Mouse (Mus musculus): ENCODE results near the gene Med15. TPM values are rescaled to one million over a fixed set of nuclear protein-coding genes. Genes with fewer than 3 reads are reported as not detected.

Gene Med15
- polyA plus RNA-seq, 1 experiment, result 86.1 TPM

DNA sequence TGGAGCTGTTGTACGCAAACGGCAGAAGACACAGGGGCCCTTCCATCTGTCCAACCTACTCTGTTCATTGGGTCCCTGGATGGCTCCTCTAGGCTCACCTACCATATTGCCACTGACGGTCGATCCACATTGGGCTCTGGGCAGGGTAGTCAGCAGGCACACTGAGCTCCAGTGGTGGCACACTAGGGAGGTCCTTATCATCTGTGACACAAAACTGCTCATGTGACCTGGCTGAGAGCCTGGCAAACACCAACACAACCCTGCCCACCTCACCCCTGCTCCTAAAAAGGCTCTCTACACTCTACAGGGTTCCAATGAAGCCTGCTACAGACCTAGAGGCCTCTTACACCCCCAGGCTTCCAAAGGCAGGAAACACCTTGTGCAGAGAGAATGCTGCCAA is 80.1 kb downstream of the Med15 start:
- H3K4me3 ChIP-seq (ENCODE audit: control insufficient read depth, low read depth, low read length), result no peak overlapping the region
- no peaks in the 10 kb centered on the region for H3K4me1 ChIP-seq (ENCODE audit: control insufficient read depth, insufficient read depth, low read length)
- H3K36me3 ChIP-seq (ENCODE audit: control insufficient read depth, insufficient read depth, low read length), result no peaks in the 10 kb centered on the region
- H3K27me3 ChIP-seq (ENCODE audit: control insufficient read depth, insufficient read depth, low read length), result no peaks in the 10 kb centered on the region
- no peak for TF ChIP-seq POLR2A (IDR thresholded peaks at IDR 0.05; ENCODE audit: control insufficient read depth, low read depth, low read length)
- TF ChIP-seq CTCF (IDR thresholded peaks at IDR 0.05; ENCODE audit: control insufficient read depth, insufficient read depth, insufficient replicate concordance, low read depth, low read length), result no peak
- no peak overlapping the region for H3K27ac ChIP-seq (ENCODE audit: control insufficient read depth, insufficient read depth, low read depth, low read length)

DNA sequence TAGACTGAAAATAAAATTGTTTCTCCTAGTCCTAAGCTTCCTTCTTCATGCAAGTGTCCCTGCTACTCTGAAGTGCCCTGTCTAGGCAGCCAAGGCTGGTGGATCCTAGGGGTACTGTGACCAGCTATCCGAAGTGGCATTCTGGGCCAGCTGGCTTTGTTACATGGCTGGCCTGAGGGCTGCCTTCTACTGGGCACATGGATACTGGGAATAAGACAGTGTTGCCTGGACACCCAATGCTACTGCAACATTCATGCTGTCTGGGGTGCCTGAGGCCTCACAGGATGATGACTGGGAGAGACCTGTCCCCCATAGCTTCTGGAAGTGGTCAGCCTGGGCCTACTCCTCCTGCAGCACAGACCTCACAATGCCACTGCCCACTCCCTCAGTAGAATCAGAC is 82.0 kb downstream of the Med15 start:
- no peaks in the 10 kb centered on the region for H3K27me3 ChIP-seq (ENCODE audit: control insufficient read depth, insufficient read depth, low read length)
- no peaks in the 10 kb centered on the region; the same call in 1 of the 2 replicates for H3K36me3 ChIP-seq (ENCODE audit: control insufficient read depth, insufficient read depth, low read length)
- peaks cover 5% of the 10 kb centered on the region for H3K4me1 ChIP-seq (ENCODE audit: control insufficient read depth, insufficient read depth, low read length)
- TF ChIP-seq POLR2A (IDR thresholded peaks at IDR 0.05; ENCODE audit: control insufficient read depth, low read depth, low read length) (no peak), CTCF (IDR thresholded peaks at IDR 0.05; ENCODE audit: control insufficient read depth, insufficient read depth, insufficient replicate concordance, low read depth, low read length) (no peak)
- H3K27ac ChIP-seq (ENCODE audit: control insufficient read depth, insufficient read depth, low read depth, low read length), result no peak overlapping the region
- no peak overlapping the region for H3K4me3 ChIP-seq (ENCODE audit: control insufficient read depth, low read depth, low read length)

- TF ChIP-seq POLR2A (IDR thresholded peaks at IDR 0.05; ENCODE audit: control insufficient read depth, low read depth, low read length), result no peak
- no peak for TF ChIP-seq CTCF (IDR thresholded peaks at IDR 0.05; ENCODE audit: control insufficient read depth, insufficient read depth, insufficient replicate concordance, low read depth, low read length)
- H3K4me1 ChIP-seq (ENCODE audit: control insufficient read depth, insufficient read depth, low read length), result peaks cover 5% of the 10 kb centered on the region
- H3K36me3 ChIP-seq (ENCODE audit: control insufficient read depth, insufficient read depth, low read length), result no peaks in the 10 kb centered on the region; the same call in 1 of the 2 replicates
- no peak overlapping the region for H3K27ac ChIP-seq (ENCODE audit: control insufficient read depth, insufficient read depth, low read depth, low read length)
- no peaks in the 10 kb centered on the region for H3K27me3 ChIP-seq (ENCODE audit: control insufficient read depth, insufficient read depth, low read length)
- no peak overlapping the region for H3K4me3 ChIP-seq (ENCODE audit: control insufficient read depth, low read depth, low read length)
Observed at GRCm38 (mm10) chr16:17649925-17650605, 82.6 kb downstream of the Med15 start.

DNA sequence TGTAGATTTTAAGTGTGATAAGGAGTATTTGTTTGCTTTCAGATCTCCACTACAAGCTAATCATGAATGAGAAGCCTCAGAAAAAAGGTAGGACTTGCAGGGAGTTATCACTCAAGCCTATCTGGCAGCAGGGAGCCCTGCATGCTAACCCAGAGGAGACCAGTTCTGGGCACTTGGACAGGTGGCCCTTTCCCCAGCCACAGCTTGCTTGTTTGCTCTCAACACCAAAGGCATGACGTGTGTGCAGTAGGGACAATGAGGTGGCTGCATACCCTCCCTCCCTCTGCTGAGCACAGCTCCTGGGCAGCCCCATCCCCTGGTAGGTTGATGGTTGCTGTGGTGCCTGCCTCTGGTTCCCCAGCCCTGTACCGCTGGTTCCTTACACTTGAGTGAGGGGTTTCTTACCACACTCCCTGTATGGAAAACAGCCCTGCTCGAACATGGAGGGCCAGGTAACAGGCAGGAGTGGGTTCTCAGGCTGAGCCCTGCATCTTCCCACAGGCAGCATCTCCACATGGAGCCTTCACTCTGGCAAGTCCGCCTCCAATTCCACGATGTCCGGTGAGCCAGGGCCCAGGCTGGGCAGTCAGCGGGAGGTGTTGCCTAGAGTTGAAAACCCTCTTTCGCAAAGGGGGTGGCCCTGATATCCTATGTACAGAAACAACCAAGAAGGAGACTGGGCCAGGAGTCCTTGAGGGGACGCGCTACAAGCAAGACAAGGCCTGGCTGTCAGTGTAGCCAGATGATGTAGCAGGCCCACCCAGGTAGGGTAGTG is 84.9 kb downstream of the Med15 start:
- H3K4me1 ChIP-seq (ENCODE audit: control insufficient read depth, insufficient read depth, low read length), result peaks cover 5% of the 10 kb centered on the region
- H3K36me3 ChIP-seq (ENCODE audit: control insufficient read depth, insufficient read depth, low read length), result no peaks in the 10 kb centered on the region; the same call in 1 of the 2 replicates
- TF ChIP-seq CTCF (IDR thresholded peaks at IDR 0.05; ENCODE audit: control insufficient read depth, insufficient read depth, insufficient replicate concordance, low read depth, low read length) (no peak), POLR2A (IDR thresholded peaks at IDR 0.05; ENCODE audit: control insufficient read depth, low read depth, low read length) (no peak)
- H3K4me3 ChIP-seq (ENCODE audit: control insufficient read depth, low read depth, low read length), result peak overlapping the region; percentile 87
- H3K27me3 ChIP-seq (ENCODE audit: control insufficient read depth, insufficient read depth, low read length), result no peaks in the 10 kb centered on the region
- H3K27ac ChIP-seq (ENCODE audit: control insufficient read depth, insufficient read depth, low read depth, low read length), result no peak overlapping the region

DNA sequence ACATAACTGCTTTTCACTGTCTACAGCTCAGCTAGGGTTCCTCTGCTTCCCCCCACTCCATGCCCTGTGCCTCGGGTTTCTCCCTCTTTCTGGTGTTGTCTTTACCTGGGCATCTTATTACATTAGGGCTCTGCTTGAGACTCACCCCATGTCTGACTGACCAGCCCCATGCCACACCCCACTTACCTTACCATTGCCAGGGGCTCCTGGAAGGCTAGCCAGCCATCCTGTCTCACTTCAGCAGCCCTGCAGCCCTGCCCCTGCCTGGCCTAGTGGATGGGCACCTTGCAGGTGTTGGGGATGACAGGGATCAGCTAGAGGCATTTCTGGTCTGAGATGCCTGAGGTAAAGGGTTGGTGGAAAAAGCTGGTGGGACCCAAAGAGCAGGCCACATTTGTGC is 85.5 kb downstream of the Med15 start:
- H3K36me3 ChIP-seq (ENCODE audit: control insufficient read depth, insufficient read depth, low read length), result no peaks in the 10 kb centered on the region; the same call in 1 of the 2 replicates
- H3K27ac ChIP-seq (ENCODE audit: control insufficient read depth, insufficient read depth, low read depth, low read length), result no peak overlapping the region
- peaks cover 5% of the 10 kb centered on the region for H3K4me1 ChIP-seq (ENCODE audit: control insufficient read depth, insufficient read depth, low read length)
- TF ChIP-seq CTCF (IDR thresholded peaks at IDR 0.05; ENCODE audit: control insufficient read depth, insufficient read depth, insufficient replicate concordance, low read depth, low read length) (no peak), POLR2A (IDR thresholded peaks at IDR 0.05; ENCODE audit: control insufficient read depth, low read depth, low read length) (no peak)
- H3K27me3 ChIP-seq (ENCODE audit: control insufficient read depth, insufficient read depth, low read length), result no peaks in the 10 kb centered on the region
- H3K4me3 ChIP-seq (ENCODE audit: control insufficient read depth, low read depth, low read length), result peak overlapping the region; percentile 87

- peak within 1 kb of the TSS; percentile 87 for H3K4me3 ChIP-seq (ENCODE audit: control insufficient read depth, low read depth, low read length)
- peak; percentile 66 for TF ChIP-seq POLR2A (IDR thresholded peaks at IDR 0.05; ENCODE audit: control insufficient read depth, low read depth, low read length)
- no peak for TF ChIP-seq CTCF (IDR thresholded peaks at IDR 0.05; ENCODE audit: control insufficient read depth, insufficient read depth, insufficient replicate concordance, low read depth, low read length)
- peaks cover 5% of the 10 kb centered on the region for H3K4me1 ChIP-seq (ENCODE audit: control insufficient read depth, insufficient read depth, low read length)
- no peaks in the 10 kb centered on the region; the same call in 1 of the 2 replicates for H3K36me3 ChIP-seq (ENCODE audit: control insufficient read depth, insufficient read depth, low read length)
- H3K27ac ChIP-seq (ENCODE audit: control insufficient read depth, insufficient read depth, low read depth, low read length), result peak within 1 kb of the TSS; percentile 41; the same call in 1 of the 2 replicates
- no peaks in the 10 kb centered on the region for H3K27me3 ChIP-seq (ENCODE audit: control insufficient read depth, insufficient read depth, low read length)
Observed at GRCm38 (mm10) chr16:17646310-17647114, 86.2 kb downstream of the Med15 start, which contains the start of gene Ccdc74a. Ccdc74a (plus strand) TSS chr16:17646470.

Data from testis, adult 2 months (tissue).